Mouse (Mus musculus) G1E (cell line): ENCODE measurements around the gene Stub1.

Experiments
- CTCF ChIP-seq: IDR thresholded peaks from 2 replicates; pipeline ENCODE4 v1.5.1; 2012; ENCODE audit warnings: low read depth, low read length, inconsistent platforms, mixed read lengths
- GATA1 ChIP-seq: IDR thresholded peaks from 2 replicates; pipeline ENCODE4 v1.6.1; 2012; ENCODE audit warnings: borderline replicate concordance, low read length, inconsistent platforms, mixed read lengths
- GATA2 ChIP-seq: IDR thresholded peaks from 2 replicates; pipeline ENCODE4 v1.6.1; 2012; ENCODE audit warnings: low read depth, low read length, inconsistent platforms, borderline replicate concordance
- POLR2AphosphoS5 ChIP-seq: IDR thresholded peaks from 2 replicates; pipeline ENCODE4 v1.6.1; 2012; ENCODE audit warnings: low read depth, low read length, inconsistent platforms; ENCODE audit not compliant: insufficient replicate concordance
- TAL1 ChIP-seq: conservative IDR thresholded peaks from 2 replicates; pipeline ENCODE4 v1.6.1; 2012; ENCODE audit warnings: low read depth, low read length, inconsistent platforms, mixed read lengths

DNA sequence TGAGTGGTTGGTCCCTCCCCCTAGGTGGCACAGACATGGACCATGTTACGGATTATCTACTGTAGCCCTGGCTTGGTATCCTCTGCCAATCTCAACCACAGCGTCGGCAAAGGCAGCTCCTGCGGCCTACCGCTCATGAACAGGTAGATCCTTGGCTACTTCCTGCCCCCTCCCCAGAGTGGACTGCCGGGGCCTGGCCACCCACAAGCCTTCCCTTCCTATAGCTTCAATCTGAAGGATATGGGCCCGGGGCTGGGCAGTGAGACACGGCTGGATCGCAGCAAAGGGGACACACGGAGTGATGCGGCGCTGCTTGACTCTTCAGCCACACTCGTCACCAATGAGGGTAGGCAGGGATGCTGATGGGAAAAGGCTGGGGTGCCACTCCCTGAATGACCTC is 6.2 kb downstream of the Stub1 start:
- TF ChIP-seq CTCF (no peak), GATA1 (no peak), TAL1 (no peak), GATA2 (no peak), POLR2AphosphoS5 (no peak)
